Mouse (Mus musculus) bone marrow macrophage, adult 2 months (primary cell): ENCODE measurements around the gene Chchd6.

Experiments used
- CTCF ChIP-seq: IDR thresholded peaks from 2 replicates; pipeline ENCODE4 v1.5.1; 2012; ENCODE audit warnings: low read depth, mild to moderate bottlenecking, low read length, moderate library complexity
- POLR2A ChIP-seq: IDR thresholded peaks from 2 replicates; pipeline ENCODE4 v1.6.1; 2012; ENCODE audit warnings: mild to moderate bottlenecking, low read depth, low read length, borderline replicate concordance

GRCm38 (mm10) chr6:89361418-89362280 lies 233.8 kb downstream of the Chchd6 start:
- TF ChIP-seq POLR2A (no peak), CTCF (no peak)
